Mouse (Mus musculus): ENCODE results near the gene Zranb3.

DNA sequence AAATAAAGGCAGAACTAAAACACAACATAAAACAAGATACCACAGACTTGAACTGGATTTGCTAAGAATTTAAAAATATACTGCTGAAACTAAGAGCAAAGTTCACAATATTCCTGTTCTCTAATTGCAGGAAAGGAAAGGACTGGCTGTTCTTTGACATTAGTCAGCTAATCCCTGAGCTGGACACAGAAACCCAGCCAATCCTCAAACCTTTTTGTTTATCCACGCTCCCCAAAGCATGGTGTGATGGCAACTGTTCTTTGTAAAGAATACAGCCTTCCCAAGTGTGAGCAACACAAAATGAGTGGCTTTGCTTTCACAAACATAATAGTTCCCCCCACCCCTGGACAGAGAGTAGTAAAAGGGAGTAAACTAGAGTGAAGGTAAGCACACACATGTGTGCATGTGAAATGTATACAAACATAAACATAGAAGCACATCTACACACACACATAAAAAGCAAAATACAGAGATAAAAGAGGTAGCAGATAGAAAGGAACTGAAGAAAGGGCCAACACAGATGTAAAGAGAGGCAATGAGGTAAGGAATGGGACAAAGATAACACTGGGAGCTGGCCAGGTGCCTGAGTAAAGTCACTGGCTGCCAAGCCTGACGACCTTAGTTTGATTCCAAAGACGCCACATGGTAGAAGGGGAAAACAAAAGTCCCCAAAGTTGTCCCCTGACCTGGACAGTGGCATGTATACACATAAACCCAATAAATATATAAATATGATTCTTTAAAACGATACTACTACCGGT lies 21.7 kb downstream of the Zranb3 start:
- no peak for TF ChIP-seq POLR2A (IDR thresholded peaks at IDR 0.05; ENCODE audit: low read depth, low read length)
- TF ChIP-seq CTCF (conservative IDR thresholded peaks at IDR 0.05; ENCODE audit: insufficient read depth, insufficient read length, low read depth, low read length): no peak
